Mouse (Mus musculus): ENCODE results near the gene Dusp18.

- TF ChIP-seq GATA1 (IDR thresholded peaks at IDR 0.05; ENCODE audit: low read length) (no peak), TAL1 (IDR thresholded peaks at IDR 0.05; ENCODE audit: low read length) (no peak)
Observed at GRCm38 (mm10) chr11:3922115-3922514, 27.1 kb downstream of the Dusp18 start.
